8 mouse cellular contexts compared by ENCODE assay signal in genomic region chr15:36873058-36873883, GRCm38 (mm10).
DNase-seq lines count a peak whose midpoint lies in the region; ATAC-seq and TF ChIP-seq lines count a peak whose summit lies in the region.

No protein-coding gene starts in this region.

- no peak for TF ChIP-seq CTCF in spleen, adult 2 months (IDR thresholded peaks at IDR 0.05; ENCODE audit: extremely low read depth, insufficient read depth, insufficient read length, insufficient replicate concordance)

- no peak overlapping the region for H3K4me2 ChIP-seq in forebrain, embryonic 11.5 days (ENCODE audit: low read depth, low read length, severe bottlenecking)

- H3K4me1 ChIP-seq in spleen, adult 2 months (ENCODE audit: control insufficient read depth, insufficient read depth, insufficient read length): no peaks in the 10 kb centered on the region
- H3K4me1 ChIP-seq in forebrain, embryonic 11.5 days (replicated peaks; ENCODE audit: control insufficient read depth, insufficient read depth, low read length): peaks cover 4% of the 10 kb centered on the region; the same call in 1 of the 2 replicates

- H3K9ac ChIP-seq in forebrain, embryonic 11.5 days (ENCODE audit: low read length): no peak overlapping the region

- no peaks in the 10 kb centered on the region for H3K36me3 ChIP-seq in spleen, adult 2 months (ENCODE audit: control insufficient read depth, insufficient read depth, low read length)
- H3K36me3 ChIP-seq in forebrain, embryonic 11.5 days (ENCODE audit: control insufficient read depth, insufficient read depth, low read length): no peaks in the 10 kb centered on the region

- intact Hi-C loops in heart, postnatal 10 days (cut with DNase I): loop anchor here (5.0 kb wide), 1 partner anchor 81 kb away; no protein-coding TSS in a partner anchor

- no peaks in the 10 kb centered on the region for H3K27me3 ChIP-seq in spleen, adult 2 months (ENCODE audit: control insufficient read depth, insufficient read depth, low read length)
- no peaks in the 10 kb centered on the region for H3K27me3 ChIP-seq in forebrain, embryonic 11.5 days (ENCODE audit: control insufficient read depth, insufficient read depth, low read length)

- ATAC-seq in forebrain, embryonic 11.5 days (replicated peaks; ENCODE audit: low FRiP score): no peak

- no peaks in the 10 kb centered on the region for H3K9me3 ChIP-seq in forebrain, embryonic 11.5 days (ENCODE audit: control insufficient read depth, low read length)

- H3K27ac ChIP-seq in spleen, adult 2 months (ENCODE audit: insufficient read depth, low read length): peak overlapping the region; percentile 48; the same call in 1 of the 2 replicates
- no peak overlapping the region for H3K27ac ChIP-seq in forebrain, embryonic 11.5 days (ENCODE audit: low read depth, low read length)

- 74% methylated on average over 10 of the region's 10 CpGs for WGBS in spleen, adult 2 months
- WGBS in forebrain, embryonic 11.5 days: 35% methylated on average over 10 of the region's 10 CpGs

- no peak for TF ChIP-seq POLR2A in spleen, adult 2 months (IDR thresholded peaks at IDR 0.05; ENCODE audit: low read depth, low read length)

- no peak overlapping the region for H3K4me3 ChIP-seq in spleen, adult 2 months (ENCODE audit: extremely low read depth, insufficient read depth, insufficient read length)
- H3K4me3 ChIP-seq in forebrain, embryonic 11.5 days (ENCODE audit: low read depth, low read length): no peak overlapping the region

- DNase-seq in spleen, adult 2 months (ENCODE audit: low read depth in 1 of 2, low spot score in 2 of 2): no peak
- no peak for DNase-seq in spleen, postnatal 10 days (ENCODE audit: low spot score in 2 of 2)
- DNase-seq in forebrain, embryonic 11.5 days (ENCODE audit: low spot score): peak; percentile 64
- DNase-seq in heart, postnatal 10 days: peak; percentile 86
- DNase-seq in kidney, postnatal 25 days: peak; percentile 85 to 89
- DNase-seq in mesoderm, embryonic 11.5 days (ENCODE audit: low read depth, low spot score): peak; percentile 81
- DNase-seq in urinary bladder, postnatal 14 days (ENCODE audit: low spot score): peak; percentile 68
- DNase-seq in spleen, adult 18-20 months: no peak

Comparison
In these comparisons a context has a peak if more than half of its experiments do, and no peak if none do; other contexts are left out.
1. DNase-seq: peak in forebrain, embryonic 11.5 days (single experiment), heart, postnatal 10 days (2 of 2), kidney, postnatal 25 days (2 of 2), mesoderm, embryonic 11.5 days (single experiment) and urinary bladder, postnatal 14 days (single experiment); none in spleen, adult 2 months (0 of 2), spleen, postnatal 10 days (0 of 2) and spleen, adult 18-20 months (0 of 2).